Mouse (Mus musculus) liver, embryonic 14.5 days (tissue): Measurements from ENCODE around the gene Sfxn1.

Experiments
- CTCF ChIP-seq: IDR thresholded peaks from 2 replicates; pipeline ENCODE4 v1.5.1; 2016; ENCODE audit warnings: antibody characterized with exemption, low read depth, control low read depth
- EP300 ChIP-seq: IDR thresholded peaks from 2 replicates; pipeline ENCODE4 v1.6.1; 2016; ENCODE audit warnings: antibody characterized with exemption, low read depth

DNA sequence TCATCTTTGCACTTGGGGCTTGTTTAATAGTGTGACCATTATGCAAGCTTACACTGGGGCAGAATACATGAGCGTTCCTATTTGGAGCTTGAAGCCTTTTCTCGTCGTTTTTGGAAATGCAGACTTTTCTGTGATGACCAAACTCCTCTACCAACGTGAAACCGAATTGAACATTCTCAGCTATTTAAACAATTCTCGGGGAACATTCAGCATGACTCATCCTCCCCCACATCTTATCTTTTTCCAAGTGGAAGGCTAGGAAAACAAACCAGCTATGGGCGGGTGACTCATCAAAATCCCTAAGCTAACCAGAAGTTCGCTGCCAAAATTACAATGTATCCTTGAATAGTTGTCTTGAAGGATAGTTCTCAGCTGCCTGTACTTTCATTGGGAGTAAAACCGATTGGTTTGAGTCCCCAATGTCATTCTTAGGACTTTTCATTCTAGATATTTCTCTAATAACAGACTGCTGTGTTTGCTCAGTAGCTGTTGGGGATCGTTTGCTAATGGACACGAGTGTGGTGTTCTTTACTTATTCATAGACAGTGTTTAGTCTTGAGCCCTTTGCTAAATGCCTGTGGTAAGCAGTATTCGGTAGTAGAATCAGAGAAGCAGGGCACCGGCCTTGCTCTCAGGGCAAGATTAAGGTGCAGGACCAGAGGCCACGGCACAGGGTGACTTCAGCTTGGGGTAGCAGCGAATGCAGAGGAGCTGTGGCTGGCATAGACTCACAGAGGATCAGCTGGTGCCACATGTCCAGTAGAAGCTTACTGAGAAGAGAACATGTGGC is 29.6 kb downstream of the Sfxn1 start:
- TF ChIP-seq EP300 (no peak), CTCF (no peak)
